In the genomic region with DNA sequence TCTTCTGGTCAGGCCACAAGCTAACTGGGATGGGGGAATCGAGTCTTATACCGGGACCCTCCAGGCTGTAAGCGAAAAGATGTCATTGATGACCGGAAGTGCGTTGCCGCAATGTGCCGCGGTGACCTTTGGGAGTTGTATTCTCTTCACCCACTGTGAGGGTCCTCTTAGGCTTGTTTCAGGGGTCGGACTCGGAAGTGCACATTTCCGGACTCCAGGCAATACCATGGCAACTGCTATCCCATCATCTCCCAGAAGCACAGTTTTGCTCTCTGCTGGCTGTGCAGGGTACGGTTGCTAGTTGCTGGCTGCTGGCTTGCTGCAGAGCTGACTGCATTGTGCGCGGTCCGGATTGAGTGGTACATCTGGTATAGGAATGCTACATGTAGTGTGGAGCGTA, we compare ENCODE assay signal across 31 mouse cellular contexts. TPM values are rescaled to one million over a fixed set of nuclear protein-coding genes. Genes with fewer than 3 reads are reported as not detected.
A peak's percentile ranks its signal among the peaks of the same experiment; 100 is the strongest.
DNase-seq lines count a peak whose midpoint lies in the region; ATAC-seq and TF ChIP-seq lines count a peak whose summit lies in the region.
"Had no signal": no experiment of that assay in that cellular context is flagged by ENCODE, and none has a peak within 500 bp of the region (broad histone marks: within the 10 kb centered on the region; RNA-seq: fewer than 3 reads in every experiment).

No protein-coding gene starts in this region.

- H3K36me3 ChIP-seq in midbrain, embryonic 13.5 days, result no peaks in the 10 kb centered on the region
- no peaks in the 10 kb centered on the region; the same call in 1 of the 2 replicates for H3K36me3 ChIP-seq in midbrain, embryonic 16.5 days (ENCODE audit: control insufficient read depth, insufficient read depth, low read length)
- H3K36me3 ChIP-seq in ES-E14 (ENCODE audit: control insufficient read depth, insufficient read depth, low read length, poor library complexity, severe bottlenecking), result no peaks in the 10 kb centered on the region; the same call in 1 of the 2 replicates
- no peaks in the 10 kb centered on the region for H3K36me3 ChIP-seq in forebrain, embryonic 13.5 days (ENCODE audit: poor library complexity, severe bottlenecking)
- H3K36me3 ChIP-seq: embryonic facial prominence, embryonic 12.5 days; embryonic facial prominence, embryonic 15.5 days; forebrain, embryonic 15.5 days; G1E; heart, embryonic 12.5 days; heart, embryonic 15.5 days; hindbrain, embryonic 10.5 days; hindbrain, embryonic 13.5 days; intestine, embryonic 15.5 days had no signal

- H3K4me3 ChIP-seq in midbrain, embryonic 13.5 days (replicated peaks), result no peak overlapping the region
- no peak overlapping the region for H3K4me3 ChIP-seq in midbrain, embryonic 16.5 days (ENCODE audit: low read depth, low read length)
- H3K4me3 ChIP-seq in ES-E14 (ENCODE audit: insufficient read depth in 1 of 2, low read depth in 1 of 2, low read length in 2 of 2, poor library complexity in 1 of 2, severe bottlenecking in 1 of 2), result peak overlapping the region in 1 of 2 experiments; percentile 34; a peak in 1 of 4 replicates
- H3K4me3 ChIP-seq in forebrain, embryonic 13.5 days, result no peak overlapping the region
- H3K4me3 ChIP-seq: embryonic facial prominence, embryonic 12.5 days; embryonic facial prominence, embryonic 15.5 days; forebrain, embryonic 15.5 days; heart, embryonic 12.5 days; heart, embryonic 15.5 days; hindbrain, embryonic 10.5 days; hindbrain, embryonic 13.5 days; intestine, embryonic 15.5 days had no signal

- ATAC-seq in midbrain, embryonic 13.5 days, result 0 out of 2 replicates have a peak, but pooled peaks have one; percentile 45
- no peak for ATAC-seq in midbrain, embryonic 16.5 days
- ATAC-seq in forebrain, embryonic 13.5 days, result no peak
- ATAC-seq: CD4-positive, CD25-positive, alpha-beta regulatory T cell, adult 4 months; forebrain, embryonic 15.5 days; hindbrain, embryonic 16.5 days; intestine, embryonic 15.5 days; Patski had no signal

- peaks cover 15% of the 10 kb centered on the region for H3K4me1 ChIP-seq in midbrain, embryonic 13.5 days (replicated peaks)
- H3K4me1 ChIP-seq in midbrain, embryonic 16.5 days (ENCODE audit: control insufficient read depth, insufficient read depth, low read length), result peaks cover 9% of the 10 kb centered on the region
- H3K4me1 ChIP-seq in ES-E14 (ENCODE audit: control insufficient read depth in 2 of 2, insufficient read depth in 2 of 2, low read length in 2 of 2, poor library complexity in 1 of 2), result peaks cover 0 to 12% of the 10 kb centered on the region in 2 experiments; a peak in 1 of 4 replicates
- H3K4me1 ChIP-seq in forebrain, embryonic 13.5 days, result peaks cover 9% of the 10 kb centered on the region; the same call in 1 of the 2 replicates
- H3K4me1 ChIP-seq: embryonic facial prominence, embryonic 12.5 days; embryonic facial prominence, embryonic 15.5 days; heart, embryonic 12.5 days; intestine, embryonic 15.5 days had no signal

- no peaks in the 10 kb centered on the region for H3K27me3 ChIP-seq in midbrain, embryonic 13.5 days
- H3K27me3 ChIP-seq in midbrain, embryonic 16.5 days (ENCODE audit: control insufficient read depth, insufficient read depth, low read depth, low read length), result no peaks in the 10 kb centered on the region
- no peaks in the 10 kb centered on the region for H3K27me3 ChIP-seq in forebrain, embryonic 13.5 days
- H3K27me3 ChIP-seq: embryonic facial prominence, embryonic 12.5 days; embryonic facial prominence, embryonic 15.5 days; forebrain, embryonic 15.5 days; heart, embryonic 12.5 days; heart, embryonic 15.5 days; hindbrain, embryonic 13.5 days; intestine, embryonic 15.5 days; Patski had no signal

- in situ Hi-C loops in ES-E14 (cut with MboI; ENCODE audit: low sequenced_read_pairs in 2 of 2, unreplicated experiment in 2 of 2), result no loop called here

- no peak overlapping the region for H3K27ac ChIP-seq in midbrain, embryonic 13.5 days
- no peak overlapping the region for H3K27ac ChIP-seq in midbrain, embryonic 16.5 days (ENCODE audit: low read length)
- no peak overlapping the region for H3K27ac ChIP-seq in ES-E14 (ENCODE audit: insufficient read depth, low read depth, low read length, poor library complexity, severe bottlenecking)
- no peak overlapping the region for H3K27ac ChIP-seq in forebrain, embryonic 13.5 days
- H3K27ac ChIP-seq: embryonic facial prominence, embryonic 12.5 days; embryonic facial prominence, embryonic 15.5 days; forebrain, embryonic 15.5 days; heart, embryonic 15.5 days; hindbrain, embryonic 10.5 days; hindbrain, embryonic 13.5 days; intestine, embryonic 15.5 days had no signal

- H3K9ac ChIP-seq in midbrain, embryonic 13.5 days (replicated peaks), result no peak overlapping the region
- no peak overlapping the region for H3K9ac ChIP-seq in midbrain, embryonic 16.5 days (ENCODE audit: low read depth, low read length)
- H3K9ac ChIP-seq in ES-E14 (ENCODE audit: insufficient read depth, low read depth, low read length, poor library complexity, severe bottlenecking), result no peak overlapping the region; the same call in 1 of the 2 replicates
- no peak overlapping the region for H3K9ac ChIP-seq in forebrain, embryonic 13.5 days
- H3K9ac ChIP-seq: embryonic facial prominence, embryonic 12.5 days; embryonic facial prominence, embryonic 15.5 days; forebrain, embryonic 15.5 days; heart, embryonic 12.5 days; heart, embryonic 15.5 days; hindbrain, embryonic 13.5 days; intestine, embryonic 15.5 days had no signal

- DNase-seq in ES-E14 (ENCODE audit: low read depth, low spot score) (no peak), WW6 (ENCODE audit: low read depth, low spot score) (peak; percentile 45)
- DNase-seq in cerebellum, adult 9-10 months, result no peak
- DNase-seq: adrenal gland, postnatal 10 days; adrenal gland, postnatal 36 days; cerebellum, adult 11 months; cerebellum, adult 2 months; gastrocnemius, postnatal 25 days; heart, adult 18-20 months; heart, postnatal 10 days; heart, postnatal 36 days had no signal

- H3K4me2 ChIP-seq in midbrain, embryonic 13.5 days (replicated peaks), result no peak overlapping the region
- no peak overlapping the region for H3K4me2 ChIP-seq in midbrain, embryonic 16.5 days (ENCODE audit: low read length)
- no peak overlapping the region for H3K4me2 ChIP-seq in forebrain, embryonic 13.5 days
- H3K4me2 ChIP-seq: embryonic facial prominence, embryonic 12.5 days; embryonic facial prominence, embryonic 15.5 days; forebrain, embryonic 15.5 days; heart, embryonic 12.5 days; heart, embryonic 15.5 days; hindbrain, embryonic 13.5 days; intestine, embryonic 15.5 days had no signal

- WGBS in midbrain, embryonic 13.5 days, result 93% methylated on average over 16 of the region's 16 CpGs
- WGBS in midbrain, embryonic 16.5 days, result 91% methylated on average over 16 of the region's 16 CpGs
- WGBS in forebrain, embryonic 13.5 days, result 92% methylated on average over 16 of the region's 16 CpGs

- no peaks in the 10 kb centered on the region for H3K9me3 ChIP-seq in midbrain, embryonic 13.5 days
- H3K9me3 ChIP-seq in midbrain, embryonic 16.5 days (replicated peaks; ENCODE audit: control insufficient read depth, low read length, poor library complexity, severe bottlenecking), result 0 out of 2 replicates have a peak, but pooled peaks cover 8% of the 10 kb centered on the region
- H3K9me3 ChIP-seq in ES-E14 (ENCODE audit: control insufficient read depth, insufficient read depth, low read depth, low read length), result peaks cover 5% of the 10 kb centered on the region; the same call in 1 of the 2 replicates
- H3K9me3 ChIP-seq in forebrain, embryonic 13.5 days (replicated peaks), result no peaks in the 10 kb centered on the region; the same call in 1 of the 2 replicates
- H3K9me3 ChIP-seq: embryonic facial prominence, embryonic 15.5 days; forebrain, embryonic 15.5 days; heart, embryonic 15.5 days; intestine, embryonic 15.5 days had no signal

TF ChIP-seq in ES-E14, 5 proteins besides CTCF, POLR2A, EP300 and RAD21:
- TF ChIP-seq MAFK (IDR thresholded peaks at IDR 0.05; ENCODE audit: insufficient read depth, low read depth, low read length) (no peak), HCFC1 (IDR thresholded peaks at IDR 0.05; ENCODE audit: borderline replicate concordance, insufficient read depth, low read length) (peak; percentile 51; the same call in 1 of the 2 replicates), ZNF384 (IDR thresholded peaks at IDR 0.05; ENCODE audit: low read depth, low read length) (no peak), CHD2 (IDR thresholded peaks at IDR 0.05; ENCODE audit: low read depth, low read length) (no peak)

RNA-seq across cellular contexts. Expression of a gene that starts 16.3 kb away (rescaled TPM):
- 34.9 and 36.9 TPM in 2 replicates for polyA plus RNA-seq in midbrain, embryonic 13.5 days (2015; fragmentation: Nextera tagmentation; extraction: Ambion mirVana)
- polyA plus RNA-seq in midbrain, embryonic 16.5 days (2015; fragmentation: Nextera tagmentation; extraction: Ambion mirVana), result 28.9 and 34.4 TPM in 2 replicates
- total RNA-seq in ES-E14 (2012; rRNA removed), result 17.7 and 23.8 TPM in 2 replicates
- 36.7 and 38.4 TPM in 2 replicates for polyA plus RNA-seq in forebrain, embryonic 13.5 days (2015; fragmentation: Nextera tagmentation; extraction: Ambion mirVana)

RNA-seq across cellular contexts. Expression of a gene that starts 18.3 kb away (rescaled TPM):
- 0.06 and 0.07 TPM in 2 replicates for polyA plus RNA-seq in midbrain, embryonic 13.5 days (2015; fragmentation: Nextera tagmentation; extraction: Ambion mirVana)
- polyA plus RNA-seq in midbrain, embryonic 16.5 days (2015; fragmentation: Nextera tagmentation; extraction: Ambion mirVana), result not detected in 2 replicates
- 0.05 and 0.36 TPM in 2 replicates for total RNA-seq in ES-E14 (2012; rRNA removed)
- 0.05 TPM in 1 of 2 replicates, not detected in the other for polyA plus RNA-seq in forebrain, embryonic 13.5 days (2015; fragmentation: Nextera tagmentation; extraction: Ambion mirVana)
- total RNA-seq: adrenal gland, adult 18-20 months; heart, adult 18-20 months; heart, postnatal 36 days had no signal
- polyA plus RNA-seq: C2C12; cerebellum, adult 2 months; forebrain, embryonic 15.5 days; G1E; gonadal fat pad, adult 2 months; heart, embryonic 12.5 days; heart, embryonic 15.5 days; hindbrain, embryonic 16.5 days had no signal

RNA-seq across cellular contexts. Expression of a gene that starts 51.5 kb away (rescaled TPM):
- 15.9 and 16.2 TPM in 2 replicates for polyA plus RNA-seq in midbrain, embryonic 13.5 days (2015; fragmentation: Nextera tagmentation; extraction: Ambion mirVana)
- polyA plus RNA-seq in midbrain, embryonic 16.5 days (2015; fragmentation: Nextera tagmentation; extraction: Ambion mirVana), result 11.6 and 12.5 TPM in 2 replicates
- total RNA-seq in ES-E14 (2012; rRNA removed), result 11.2 and 11.5 TPM in 2 replicates
- polyA plus RNA-seq in forebrain, embryonic 13.5 days (2015; fragmentation: Nextera tagmentation; extraction: Ambion mirVana), result 14.9 and 15.7 TPM in 2 replicates

RNA-seq across cellular contexts. Expression of a gene that starts 51.7 kb away (rescaled TPM):
- 0.09 TPM in 1 of 2 replicates, not detected in the other for polyA plus RNA-seq in midbrain, embryonic 13.5 days (2015; fragmentation: Nextera tagmentation; extraction: Ambion mirVana)
- not detected in 2 replicates for polyA plus RNA-seq in midbrain, embryonic 16.5 days (2015; fragmentation: Nextera tagmentation; extraction: Ambion mirVana)
- total RNA-seq in ES-E14 (2012; rRNA removed), result 0.45 and 0.48 TPM in 2 replicates
- not detected in 2 replicates for polyA plus RNA-seq in forebrain, embryonic 13.5 days (2015; fragmentation: Nextera tagmentation; extraction: Ambion mirVana)
- total RNA-seq: adrenal gland, adult 18-20 months; adrenal gland, postnatal 10 days; adrenal gland, postnatal 36 days; gastrocnemius, adult 8-10 months; gastrocnemius, postnatal 25 days; heart, adult 18-20 months; heart, postnatal 10 days; heart, postnatal 36 days had no signal
- polyA plus RNA-seq: C2C12; CD4-positive, CD25-positive, alpha-beta regulatory T cell, adult 4 months; cerebellum, adult 2 months; embryonic facial prominence, embryonic 12.5 days; embryonic facial prominence, embryonic 15.5 days; forebrain, embryonic 11.5 days; forebrain, embryonic 15.5 days; G1E; gonadal fat pad, adult 2 months; heart, embryonic 12.5 days; heart, embryonic 15.5 days; hindbrain, embryonic 13.5 days; hindbrain, embryonic 16.5 days; intestine, embryonic 15.5 days; Patski had no signal
